Mouse (Mus musculus) thymus, postnatal 14 days (tissue): ENCODE measurements around the gene Sppl2c.
A peak's percentile ranks its signal among the peaks of the same experiment; 100 is the strongest.

Source experiments
- DNase-seq: peaks from one replicate; pipeline ENCODE4 v3.0.0; 2021

Gene Sppl2c

DNA sequence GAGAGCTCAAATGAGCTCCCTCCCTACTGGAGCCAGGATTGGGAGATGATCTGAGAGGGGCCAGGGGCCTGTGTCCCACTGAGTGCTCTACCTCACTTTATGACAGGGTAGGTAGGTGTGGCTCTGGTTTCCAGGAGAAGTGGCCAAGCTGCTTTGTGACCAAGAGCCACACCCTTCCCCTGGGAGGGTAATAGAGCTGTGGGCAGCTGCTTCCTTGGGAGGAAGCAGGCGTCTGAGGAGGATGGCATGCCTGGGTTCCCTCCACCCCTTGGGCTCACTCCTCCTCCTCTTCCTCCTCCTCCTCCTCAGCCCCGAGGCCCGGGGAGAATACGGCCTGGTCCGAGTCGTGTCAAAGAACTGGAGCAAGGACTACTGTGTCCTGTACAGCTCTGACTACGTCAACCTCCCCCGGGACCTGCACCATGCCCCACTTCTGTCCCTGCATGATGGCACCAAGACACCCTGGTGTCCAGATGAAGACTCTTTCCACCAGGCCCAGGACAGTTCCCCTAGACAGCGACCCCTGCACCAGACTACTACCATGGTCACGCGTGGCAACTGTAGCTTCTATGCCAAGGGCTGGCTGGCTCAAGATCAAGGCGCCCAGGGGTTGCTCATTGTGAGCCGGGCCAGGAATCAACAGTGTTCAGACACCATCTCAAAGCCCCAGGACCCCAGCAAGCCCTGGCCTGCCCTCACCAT lies at the start of gene Sppl2c:
Gene Sppl2c, plus strand, starts transcription at position 193 of the 702 bp plus-strand sequence.
- DNase-seq, result no peak

DNA sequence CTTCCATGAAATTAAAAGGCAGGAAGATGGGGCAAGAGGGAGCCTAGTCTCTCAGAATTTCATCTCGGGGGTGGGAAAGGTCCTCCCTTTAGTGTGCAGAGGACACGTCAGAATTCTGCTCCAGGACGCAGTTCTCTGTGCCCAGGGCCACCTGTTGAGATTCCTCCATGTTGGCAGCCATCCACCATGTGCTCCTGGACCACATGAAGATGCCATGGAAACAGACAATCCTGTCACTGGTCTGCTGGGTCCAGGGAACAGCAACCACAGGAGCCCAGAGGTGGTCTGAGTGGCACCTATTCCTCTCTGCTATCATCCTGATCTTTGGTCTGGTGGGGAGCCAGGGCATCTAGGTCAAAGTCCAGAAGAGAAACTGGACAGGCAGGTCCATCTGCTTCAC lies 47.2 kb upstream of the Sppl2c start:
- no peak for DNase-seq

DNA sequence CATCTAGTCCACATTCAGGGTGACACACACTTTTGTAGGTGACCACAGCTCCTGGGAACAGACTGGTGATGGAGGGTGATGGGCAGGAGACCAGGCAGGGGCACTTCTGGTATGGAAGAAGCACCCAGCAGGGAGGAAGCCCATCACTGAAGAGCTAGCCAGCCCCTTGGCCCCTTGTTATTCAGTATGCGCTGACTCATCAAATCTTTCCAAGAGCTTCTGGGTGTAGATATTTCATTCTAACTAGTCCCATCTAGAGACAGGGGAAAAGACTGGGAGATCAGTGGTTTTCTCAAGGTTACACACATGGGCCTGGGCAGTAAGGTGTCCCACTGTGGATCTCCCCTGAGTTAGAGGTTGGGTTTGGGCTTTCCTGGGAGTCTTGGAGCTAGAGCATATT lies 41.2 kb upstream of the Sppl2c start:
- no peak for DNase-seq

DNA sequence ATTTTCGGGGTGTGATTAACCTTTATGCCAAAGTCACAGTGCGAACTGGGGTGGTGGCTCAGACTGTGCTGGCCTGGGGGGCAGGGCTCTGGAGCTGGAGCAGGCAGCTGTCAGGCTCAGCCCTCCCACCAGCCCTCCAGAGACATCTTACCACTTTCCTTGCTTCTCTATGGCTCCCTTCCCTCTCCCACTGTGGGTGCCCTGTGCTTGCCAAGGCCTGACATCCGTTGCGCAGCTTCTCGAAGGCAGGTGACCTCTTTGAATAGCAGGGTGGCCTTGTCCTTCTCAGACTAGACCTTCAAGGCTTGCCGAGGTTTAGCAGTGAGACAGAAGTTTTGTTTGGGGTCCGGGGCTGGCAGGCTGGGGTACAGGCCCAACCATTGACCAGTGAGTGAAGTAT lies 37.3 kb upstream of the Sppl2c start:
- no peak for DNase-seq

DNA sequence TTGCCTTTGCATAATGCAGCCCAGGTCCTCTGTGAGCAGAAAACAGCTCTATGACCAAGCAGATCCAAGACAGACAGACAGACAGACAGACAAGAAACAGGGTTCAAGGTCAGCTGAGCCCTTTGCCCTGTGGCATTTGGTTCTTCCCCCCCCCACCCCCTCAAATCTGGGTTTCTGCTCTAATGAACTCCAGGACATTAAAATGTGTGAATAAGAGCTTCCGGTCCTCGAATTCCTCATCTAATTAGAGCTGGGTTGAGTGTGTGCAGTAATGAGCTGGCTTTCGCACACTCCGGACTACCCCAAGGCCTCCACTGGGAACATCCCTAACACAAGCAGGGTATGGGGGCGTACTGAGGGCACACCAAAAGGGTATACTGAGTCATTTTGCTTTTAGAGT lies 35.2 kb upstream of the Sppl2c start:
- DNase-seq, result no peak

DNA sequence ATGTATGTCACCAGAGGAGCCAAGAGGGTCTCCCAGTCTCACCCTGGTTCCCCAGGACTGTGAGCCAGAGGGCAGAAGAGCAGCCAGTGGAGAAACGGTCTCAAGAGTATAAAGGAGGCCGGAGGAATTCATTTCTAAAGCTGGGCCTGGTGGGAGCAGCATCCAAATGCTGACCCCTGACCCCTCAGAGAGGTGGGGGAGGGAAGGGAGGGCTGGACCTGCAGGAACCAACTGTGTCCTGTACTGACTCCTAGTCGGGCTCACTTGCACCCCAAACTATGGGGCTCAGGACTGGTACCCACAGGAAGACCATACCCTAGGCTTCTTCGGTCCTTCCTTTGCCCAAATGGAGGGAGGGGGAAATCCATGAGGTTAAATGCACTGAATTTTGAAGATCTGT lies 31.8 kb upstream of the Sppl2c start:
- DNase-seq, result no peak

DNA sequence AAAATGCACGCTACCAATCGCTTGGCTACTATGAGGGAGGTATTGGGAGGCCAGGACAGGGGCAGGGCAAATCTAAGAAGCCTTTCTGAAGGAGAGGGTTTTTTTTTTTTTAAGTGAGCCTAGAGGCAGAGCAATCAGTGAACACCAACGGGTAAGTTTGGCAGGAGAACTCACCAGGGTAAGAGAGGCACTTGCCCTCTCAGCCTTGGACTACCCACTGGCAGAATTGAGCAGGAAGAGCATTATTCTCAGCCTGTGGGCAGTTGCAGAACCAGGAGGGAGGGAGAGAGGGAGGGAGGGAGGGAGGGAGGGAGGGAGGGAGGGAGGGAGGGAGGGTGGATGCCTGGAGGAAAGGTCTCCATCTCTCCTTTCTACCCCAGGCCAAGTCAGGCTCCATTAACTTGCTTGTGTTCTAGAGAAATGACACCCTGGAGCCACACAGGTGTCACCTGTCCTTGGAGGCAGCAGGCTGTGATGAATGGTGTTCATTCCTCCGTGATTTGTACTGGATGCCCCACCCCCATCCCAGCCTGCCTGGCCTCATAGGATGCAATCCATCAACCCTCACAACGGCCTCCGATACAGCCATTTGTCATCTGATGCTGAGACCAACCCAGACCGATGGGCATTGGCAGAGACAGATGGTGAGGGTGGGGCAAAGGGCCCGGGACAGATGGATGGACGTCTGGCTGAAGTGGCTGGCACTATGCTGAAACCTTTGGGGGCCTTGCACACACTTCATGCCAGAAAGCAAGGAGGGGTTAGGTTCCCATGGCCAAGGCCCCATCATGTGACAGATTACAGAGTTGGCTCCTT lies 31.1 kb upstream of the Sppl2c start:
- DNase-seq, result no peak

DNA sequence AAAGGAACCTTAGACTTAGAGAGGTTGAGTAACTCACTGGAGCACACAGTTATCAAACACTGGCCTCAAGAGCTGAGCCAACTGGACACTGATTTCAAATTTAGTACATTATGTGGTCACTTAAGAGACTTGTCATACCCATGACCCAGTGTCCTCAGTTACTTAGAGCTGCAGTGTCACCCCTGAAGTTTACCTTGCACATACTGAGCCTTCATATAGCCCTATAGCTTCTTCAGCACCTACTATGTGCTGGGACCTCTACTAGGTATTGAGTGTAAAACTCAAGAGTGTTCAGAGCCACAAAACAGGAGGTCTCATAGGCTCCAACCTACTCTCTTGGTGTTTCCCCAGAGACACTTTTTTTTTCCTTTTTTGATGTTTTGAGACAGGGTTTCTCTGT lies 30.2 kb upstream of the Sppl2c start:
- no peak for DNase-seq

DNA sequence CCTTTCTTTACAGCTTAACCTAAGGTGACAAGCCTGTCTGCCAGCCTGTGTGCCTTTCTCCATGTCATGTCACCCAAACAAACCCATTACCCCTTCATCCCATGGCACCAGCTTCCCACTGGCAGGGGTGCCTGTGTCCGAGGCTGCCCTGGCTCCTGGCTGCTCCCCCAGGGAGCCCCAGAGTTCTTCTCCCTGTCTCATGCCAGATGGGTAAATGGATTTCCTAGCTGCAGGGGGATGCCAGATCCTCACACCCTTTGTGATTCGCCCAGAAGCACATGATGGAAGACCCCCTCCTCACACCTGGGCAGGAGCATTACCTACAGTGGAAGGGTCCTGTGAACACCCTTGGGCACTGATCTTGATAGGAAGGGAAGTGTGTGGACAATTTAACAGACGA lies 29.7 kb upstream of the Sppl2c start:
- no peak for DNase-seq

DNA sequence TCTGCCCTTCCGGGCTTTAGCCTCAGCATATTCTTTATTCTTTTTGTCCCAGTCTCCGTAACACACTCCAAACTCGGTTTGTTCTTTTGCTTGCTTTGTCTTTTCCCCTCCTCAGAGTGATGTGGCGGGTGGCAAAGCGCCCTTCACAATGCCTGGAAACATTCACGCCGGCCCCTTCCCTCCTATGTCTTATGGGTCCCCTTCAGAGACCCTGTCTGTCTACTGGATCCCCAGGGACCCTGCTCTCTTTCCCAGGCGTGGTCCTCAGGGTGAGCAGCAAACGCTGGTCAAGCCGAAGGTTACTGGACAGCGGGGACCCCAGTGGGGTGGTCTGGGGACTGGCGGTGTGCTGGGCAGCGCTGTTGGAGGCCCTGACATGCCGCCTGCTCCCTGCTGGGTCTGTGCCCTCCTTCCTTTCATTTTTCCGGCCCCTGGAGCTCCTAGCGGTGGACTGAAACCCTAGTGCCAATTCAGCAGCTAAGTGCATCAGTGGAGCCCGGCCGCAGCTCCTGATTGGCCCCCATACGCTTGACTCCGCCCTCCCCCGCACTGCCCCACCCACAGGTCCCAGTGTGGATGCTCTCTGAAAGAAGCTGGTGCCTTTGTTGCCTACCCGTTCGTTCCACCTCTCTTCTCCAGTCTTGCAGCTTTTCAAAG lies 28.4 kb upstream of the Sppl2c start:
- peak; percentile 29 for DNase-seq

DNA sequence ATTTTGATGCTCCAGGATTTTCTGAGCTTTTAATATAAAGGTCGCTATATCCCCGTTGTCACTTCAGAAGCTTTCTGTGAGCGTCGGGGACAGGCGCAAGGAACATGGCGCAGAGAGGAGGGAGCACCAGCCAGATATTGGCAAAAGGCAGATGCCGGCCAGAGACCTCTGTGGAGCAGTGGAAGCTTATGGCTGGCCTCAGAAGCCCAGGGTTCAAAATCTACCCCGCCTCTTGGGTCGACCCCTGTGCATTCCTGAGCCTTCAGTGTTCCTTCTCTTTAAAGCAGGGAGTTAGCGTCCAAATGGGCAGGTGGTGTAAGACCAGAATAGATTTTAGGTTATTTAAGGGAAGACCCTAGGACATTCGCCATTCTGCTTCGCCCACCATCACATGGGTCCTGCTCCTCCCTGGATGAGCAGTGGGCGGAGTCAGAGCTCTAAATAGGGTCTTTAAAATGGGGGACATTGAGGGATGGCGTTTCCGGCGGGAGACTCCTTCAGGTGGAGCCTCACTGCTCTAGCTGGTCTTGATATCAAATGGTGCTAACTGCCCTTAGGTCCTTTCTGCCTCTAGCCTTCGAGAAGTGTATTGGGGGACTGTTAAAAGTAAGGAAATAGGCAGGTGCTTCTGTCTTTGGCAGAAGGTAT lies 27.7 kb upstream of the Sppl2c start:
- DNase-seq, result no peak

DNA sequence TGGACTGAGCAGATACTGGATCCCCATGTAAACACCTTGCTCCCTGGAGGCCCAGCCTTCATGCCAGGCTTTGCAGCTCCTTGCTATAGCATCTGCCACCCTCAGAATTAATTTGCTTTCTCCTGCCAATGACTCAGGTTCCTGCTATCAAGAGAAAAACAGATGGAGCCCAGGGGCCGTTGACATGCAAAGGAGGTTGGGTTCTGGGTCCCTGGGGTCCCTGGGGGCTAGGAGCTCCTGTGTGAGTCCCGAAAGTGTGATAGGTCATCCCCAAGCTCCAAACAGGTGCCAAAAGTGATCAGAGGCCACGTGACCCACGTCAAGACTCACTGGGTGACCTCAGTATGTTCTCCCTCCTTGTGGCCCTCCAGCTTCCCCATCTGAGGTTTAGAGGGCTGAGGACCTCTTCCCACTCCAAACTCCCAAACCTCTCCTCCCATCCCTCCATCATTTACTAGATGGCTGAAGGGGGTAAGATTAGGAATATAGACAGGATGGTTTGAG lies 26.3 kb upstream of the Sppl2c start:
- DNase-seq, result no peak

DNA sequence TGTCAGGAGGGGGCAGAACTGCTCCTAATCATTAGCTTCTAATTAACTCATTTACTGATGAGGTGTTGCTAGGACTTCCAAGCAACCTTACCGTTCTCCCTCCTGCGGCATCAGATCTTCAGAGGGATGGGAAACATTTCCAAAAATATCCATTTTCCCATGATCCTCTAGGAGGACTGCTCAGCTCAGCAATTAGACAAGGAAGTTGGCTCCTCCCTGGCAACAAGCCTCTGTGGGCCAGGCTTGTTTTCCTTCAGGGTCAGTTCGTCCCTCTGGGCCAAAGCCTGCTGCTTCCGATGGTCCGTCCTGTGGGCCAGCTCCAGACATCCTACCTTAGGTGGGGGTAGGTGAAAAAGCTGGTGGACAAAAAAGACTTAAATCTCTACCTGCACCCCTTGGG lies 25.0 kb upstream of the Sppl2c start:
- DNase-seq, result no peak

DNA sequence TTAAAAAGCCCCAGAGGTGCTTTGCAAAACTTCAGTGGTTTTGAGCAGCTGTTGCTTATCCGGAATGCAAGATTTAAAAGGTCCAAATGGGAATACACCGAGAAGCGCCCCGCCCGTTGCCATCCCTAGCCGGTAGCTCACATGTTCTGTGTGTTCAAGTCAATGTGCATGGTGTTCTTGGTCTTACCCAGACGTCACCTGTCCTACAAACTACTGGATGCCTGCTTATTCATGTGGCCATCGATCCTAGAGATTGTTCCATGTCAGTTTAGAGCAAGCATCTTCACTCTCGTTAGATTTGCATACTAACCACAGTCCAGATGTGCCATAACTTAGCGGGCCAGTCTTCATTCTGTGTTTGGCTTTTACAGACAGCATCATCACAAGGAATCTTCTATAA lies 21.9 kb upstream of the Sppl2c start:
- DNase-seq, result no peak

DNA sequence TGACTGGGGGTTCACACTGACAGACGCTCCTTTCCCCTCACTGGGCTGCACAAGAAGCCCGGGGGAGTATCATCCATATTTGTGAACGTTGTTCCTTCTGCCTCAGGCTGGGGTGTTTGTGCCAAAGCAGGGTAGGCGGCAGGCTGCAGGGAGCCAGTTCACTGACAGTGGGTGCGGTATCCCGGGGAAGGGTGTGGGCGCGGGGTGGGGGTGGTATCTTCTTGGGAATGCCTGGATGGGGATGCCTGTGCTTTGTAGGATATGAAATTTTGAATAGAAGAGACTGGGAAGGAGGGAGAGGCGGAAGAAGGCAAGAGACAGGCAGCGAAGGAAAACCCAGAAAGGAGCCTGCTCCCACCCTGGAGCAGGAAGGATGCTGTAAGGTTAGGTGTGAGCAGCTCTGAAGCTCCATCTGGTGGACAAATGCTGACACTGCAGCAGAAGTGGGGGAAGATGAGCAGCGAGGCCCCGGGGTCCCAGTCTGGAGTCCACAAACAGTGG lies 14.8 kb upstream of the Sppl2c start:
- peak; percentile 48 for DNase-seq

DNA sequence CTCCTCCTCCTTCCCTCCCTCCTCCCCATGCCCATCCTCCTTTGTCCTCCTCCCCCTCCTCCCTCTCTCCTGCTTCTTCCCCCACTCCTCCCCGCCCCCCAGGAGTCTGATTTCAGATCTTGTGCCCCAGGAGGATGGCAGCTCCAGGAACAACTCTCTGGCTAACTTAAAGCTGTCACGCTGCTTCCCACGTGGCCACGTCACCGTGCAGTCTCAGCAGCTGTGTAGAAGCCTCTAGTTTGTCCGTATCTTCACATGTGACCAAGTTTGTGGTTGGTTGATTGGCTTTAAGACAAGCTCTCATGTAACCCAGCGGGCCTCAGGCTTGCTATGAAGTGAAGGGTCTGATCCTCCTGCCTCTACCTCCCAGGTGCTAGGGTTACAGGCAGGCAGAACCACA lies 7.2 kb upstream of the Sppl2c start:
- no peak for DNase-seq

DNA sequence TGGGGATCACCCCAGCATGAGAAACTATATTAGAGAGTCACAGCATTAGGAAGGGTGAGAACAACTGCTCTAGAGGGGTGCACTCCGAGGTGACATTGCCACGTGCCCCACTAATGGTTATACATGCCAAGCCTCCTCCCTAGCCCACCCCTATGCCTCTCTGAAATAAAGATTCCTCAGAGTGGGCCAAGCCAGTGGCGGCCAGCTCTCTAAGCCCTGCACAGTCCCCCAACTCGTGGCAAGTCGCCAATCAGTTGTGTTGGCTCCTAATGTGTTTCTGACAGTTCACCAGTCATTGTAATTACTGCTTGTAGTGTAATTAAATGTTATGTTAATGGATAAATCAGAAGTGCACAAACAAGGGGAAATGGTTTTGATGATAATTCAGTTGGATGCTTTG lies 6.3 kb upstream of the Sppl2c start:
- DNase-seq, result no peak

DNA sequence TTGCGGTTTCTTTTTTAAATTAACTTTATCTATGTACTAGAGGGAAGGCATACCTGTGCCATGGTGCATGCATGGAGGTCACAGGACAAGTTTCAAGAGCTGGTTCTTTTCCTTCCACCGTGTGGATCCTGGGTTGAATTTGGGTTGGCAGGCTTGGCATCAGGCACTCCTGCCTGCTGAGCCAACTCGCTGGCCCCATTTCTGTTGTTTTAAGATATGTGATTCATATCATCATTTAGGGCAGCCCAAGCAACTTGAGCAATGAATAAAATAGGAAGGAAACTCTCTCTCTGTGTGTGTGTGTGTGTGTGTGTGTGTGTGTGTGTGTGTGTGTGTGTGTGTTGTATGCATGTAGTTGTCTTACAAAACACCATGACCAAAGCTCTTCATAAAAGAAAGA lies 4.0 kb upstream of the Sppl2c start:
- no peak for DNase-seq

DNA sequence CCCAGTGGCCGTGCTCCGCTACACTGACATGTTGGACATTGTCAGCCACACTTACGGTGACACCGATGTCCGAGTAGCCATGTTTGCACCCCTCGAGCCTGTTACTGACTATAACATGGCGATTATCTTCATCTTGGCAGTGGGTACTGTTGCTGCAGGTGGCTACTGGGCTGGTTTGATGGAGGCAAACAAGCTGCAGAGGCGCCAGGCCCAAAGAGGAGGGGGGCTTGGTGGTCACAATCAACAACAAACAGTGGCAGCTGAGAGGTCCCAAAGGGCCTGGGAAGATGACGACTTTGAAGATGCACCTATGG lies 667 bp downstream of the Sppl2c start:
- DNase-seq, result no peak

DNA sequence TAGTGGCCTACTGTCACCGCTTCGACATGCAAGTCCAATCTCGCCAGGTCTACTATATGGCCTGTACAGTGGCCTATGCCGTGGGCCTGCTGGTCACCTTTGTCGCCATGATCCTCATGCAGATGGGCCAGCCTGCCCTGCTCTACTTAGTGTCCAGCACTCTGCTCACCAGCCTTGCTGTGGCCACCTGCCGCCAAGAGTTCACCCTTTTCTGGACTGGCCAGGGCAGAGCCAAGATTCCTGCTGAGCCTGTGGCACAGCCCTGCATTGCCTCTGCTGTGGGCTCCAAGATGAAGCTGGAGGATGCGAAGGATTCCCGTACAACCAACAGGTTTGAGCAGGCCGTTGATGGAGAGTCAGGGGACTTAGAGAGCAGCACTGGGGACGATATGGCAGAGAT lies 1.6 kb downstream of the Sppl2c start:
- DNase-seq, result no peak

DNA sequence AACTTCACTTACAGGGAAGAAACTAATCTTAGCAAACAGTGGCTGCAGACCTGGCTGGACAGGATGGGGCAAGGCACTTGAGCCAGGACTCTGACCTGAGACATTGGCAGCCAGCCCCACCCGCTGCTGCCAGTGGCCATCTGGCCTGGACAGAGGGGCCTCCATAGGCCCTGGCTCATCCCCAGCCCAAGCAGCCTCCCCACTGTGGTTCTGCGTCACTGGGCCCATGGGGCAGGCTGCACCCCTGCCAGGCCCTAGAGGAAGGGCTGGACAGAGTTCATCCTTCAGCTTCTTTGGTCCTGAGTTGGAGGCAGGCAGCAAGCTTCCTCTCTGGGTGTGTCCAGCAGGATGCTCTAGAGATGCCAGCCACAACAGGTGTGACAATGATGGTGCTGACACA lies 3.9 kb downstream of the Sppl2c start:
- DNase-seq, result no peak

DNA sequence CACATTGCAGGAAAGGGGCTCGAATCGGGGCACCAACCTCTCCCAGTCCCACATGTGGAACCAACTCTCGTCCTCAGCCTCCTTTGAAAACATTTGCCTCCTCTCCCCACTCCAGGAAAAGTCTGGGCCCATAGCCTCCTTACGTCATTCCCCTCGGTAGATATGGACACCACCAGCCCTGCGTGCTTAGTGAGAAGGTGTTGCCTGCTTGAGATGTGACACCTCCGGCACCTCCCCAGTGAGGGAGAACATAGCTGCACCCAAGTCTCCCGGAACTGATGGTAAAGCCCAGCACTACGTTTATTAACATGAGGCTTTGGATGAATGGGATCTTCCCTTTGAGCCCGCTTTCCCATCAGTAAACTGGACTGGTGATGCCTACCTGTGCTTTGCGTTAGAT lies 9.3 kb downstream of the Sppl2c start:
- DNase-seq, result no peak

DNA sequence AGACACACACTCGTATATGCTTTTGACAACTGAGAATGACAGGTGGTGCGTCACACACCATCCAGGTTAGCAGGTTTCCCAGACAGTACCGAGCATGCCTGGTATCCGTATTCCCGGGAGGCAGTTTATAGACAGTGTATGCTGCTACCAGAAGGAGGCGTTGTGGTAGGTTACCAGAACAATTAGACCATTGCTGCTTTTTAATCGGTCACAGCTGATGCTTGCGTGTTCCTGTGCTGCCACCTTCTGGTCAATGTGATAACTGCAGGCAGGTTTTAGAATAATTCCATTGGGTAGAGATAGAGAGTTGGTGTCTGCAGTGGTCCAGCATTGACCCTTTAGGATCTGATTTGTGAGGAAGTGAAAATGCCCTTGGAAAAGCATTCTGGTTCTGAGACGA lies 9.7 kb downstream of the Sppl2c start:
- peak; percentile 56 for DNase-seq
